Mouse (Mus musculus) spleen, adult 2 months (tissue): Measurements from ENCODE around the gene Sdc3.

ENCODE experiments used
- CTCF ChIP-seq: fragments of 200-500 bp; IDR thresholded peaks from 2 replicates; pipeline ENCODE4 v1.5.1; 2011; ENCODE audit warnings: mild to moderate bottlenecking, inconsistent platforms; ENCODE audit not compliant: insufficient read depth, insufficient read length, insufficient replicate concordance; ENCODE audit errors: extremely low read depth
- POLR2A ChIP-seq: fragments of 200-500 bp; IDR thresholded peaks from 2 replicates; pipeline ENCODE4 v1.6.1; 2011; ENCODE audit warnings: low read depth, low read length, inconsistent platforms

DNA sequence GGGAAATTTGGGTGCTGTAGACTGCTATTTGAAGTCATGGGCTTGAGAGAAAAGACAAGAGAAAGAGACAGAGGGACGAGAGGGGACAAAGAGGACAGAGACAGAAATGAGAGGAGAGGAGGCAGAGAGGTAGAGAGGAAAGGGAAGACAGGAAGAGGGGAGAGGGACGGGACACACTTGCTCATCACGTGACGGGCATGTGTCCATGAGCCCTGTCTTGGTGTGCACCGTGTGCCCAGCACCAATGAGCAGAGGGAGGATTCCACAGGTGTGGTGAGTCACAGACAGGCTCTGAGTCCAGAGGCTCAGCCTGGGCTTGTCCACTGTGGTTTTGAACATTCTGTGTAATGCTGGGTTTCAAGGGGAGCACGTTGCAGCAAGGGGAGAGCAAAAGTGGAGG, 75.6 kb downstream of the Sdc3 start:
- no peak for TF ChIP-seq CTCF
- no peak for TF ChIP-seq POLR2A
